Mouse (Mus musculus) CD4-positive naive resting alpha-beta T cell, adult 76 days (primary cell): ENCODE data around the gene Zc3h4. TPM values are rescaled to one million over a fixed set of nuclear protein-coding genes. Genes with fewer than 3 reads are reported as not detected.

Source experiments
- total RNA-seq: library from RNA; stranded (reverse); gene quantifications from one replicate; pipeline ENCODE4 v1.2.4, GENCODE M21; 2023

The Zc3h4 gene
- total RNA-seq = 87.5 TPM

DNA sequence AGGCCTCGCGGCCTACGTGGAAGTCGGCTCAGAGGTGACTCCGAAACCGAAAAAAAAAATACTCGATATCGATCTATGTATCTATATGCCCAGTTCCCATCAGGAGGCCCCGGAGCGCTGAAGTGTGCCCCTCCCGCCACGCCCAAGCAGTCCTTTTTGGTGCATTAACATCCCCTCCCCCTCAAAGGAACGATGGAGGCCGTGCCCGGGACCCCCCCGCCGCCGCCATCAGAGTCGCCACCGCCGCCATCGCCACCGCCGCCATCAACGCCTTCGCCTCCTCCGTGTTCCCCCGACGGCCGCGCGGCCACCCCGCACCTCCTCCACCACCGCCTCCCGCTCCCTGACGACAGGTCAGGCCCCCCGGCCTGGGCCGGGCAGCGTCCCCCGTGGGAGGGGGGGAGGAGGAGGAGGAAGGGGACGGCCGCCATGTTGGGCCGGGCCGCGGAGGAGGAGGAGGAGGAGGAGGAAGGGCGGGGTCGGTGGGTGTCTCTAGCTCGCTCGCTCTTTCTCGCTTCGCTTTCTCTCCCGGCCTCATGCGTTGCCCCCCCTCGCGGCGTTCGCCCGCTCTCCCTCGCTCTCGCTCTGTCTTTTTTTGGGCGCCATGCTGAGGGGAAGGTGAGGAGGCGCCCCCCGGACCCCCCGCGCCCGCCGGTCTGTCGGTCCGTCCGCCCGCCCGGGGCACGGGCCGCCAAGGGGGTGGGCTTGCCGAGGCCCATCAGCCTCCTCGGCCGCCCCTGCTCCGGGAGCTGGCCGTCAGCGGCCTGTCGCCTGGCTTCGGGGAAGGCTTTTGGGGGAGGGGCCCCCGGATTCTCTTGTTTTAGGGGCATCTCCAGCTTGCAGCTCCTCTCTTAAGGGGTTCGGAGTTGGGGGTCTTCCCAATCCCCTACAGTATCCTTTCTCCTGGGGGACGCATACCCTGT, at the start of gene Zc3h4:
Zc3h4 (plus strand) TSS at position 222 of the 923 bp plus-strand sequence.

DNA sequence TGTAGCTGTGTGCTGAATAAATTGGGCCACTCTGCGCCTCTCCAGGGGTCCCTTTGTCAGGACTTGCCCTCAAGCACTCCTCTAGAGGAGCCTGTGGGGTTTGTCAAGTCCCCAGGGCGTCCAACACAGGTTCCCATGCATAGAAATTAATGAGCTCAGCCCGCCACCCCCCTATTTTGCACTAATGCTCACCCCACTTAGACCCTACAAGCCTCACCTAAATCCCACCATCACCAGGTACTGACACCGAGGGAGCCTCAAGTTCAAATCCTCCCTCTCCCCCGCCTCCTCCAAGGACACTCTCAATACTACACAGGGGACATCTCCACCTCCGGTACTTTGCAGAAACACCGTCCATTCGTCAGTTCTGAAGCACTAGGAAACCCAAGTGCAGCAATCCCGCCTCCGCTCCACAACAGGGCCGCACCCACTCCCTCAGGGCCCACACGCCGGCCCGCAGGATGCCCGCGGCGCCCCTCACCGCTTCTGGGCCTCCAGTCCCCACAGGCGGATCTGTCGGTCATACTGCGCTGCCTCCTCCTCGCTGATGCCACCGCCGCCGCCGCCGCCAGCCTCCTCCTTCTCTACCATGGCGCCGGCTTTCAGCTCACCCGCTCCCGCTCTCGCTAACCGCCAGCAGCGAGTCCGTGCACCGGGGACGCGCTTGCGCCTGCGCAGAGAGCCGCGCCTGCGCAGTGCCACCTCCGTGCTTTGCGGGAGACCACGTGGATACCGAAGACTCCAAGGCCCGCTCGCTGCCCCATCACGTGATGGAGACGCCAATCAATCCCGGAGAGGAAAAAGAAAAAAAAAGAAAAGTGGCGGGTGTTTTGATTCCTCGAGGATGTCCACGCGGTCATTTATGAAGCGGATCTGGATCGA, 13.3 kb upstream of the Zc3h4 start, which contains the start of gene Sae1:
Sae1 (minus strand) TSS at position 647 of the 882 bp plus-strand sequence.

DNA sequence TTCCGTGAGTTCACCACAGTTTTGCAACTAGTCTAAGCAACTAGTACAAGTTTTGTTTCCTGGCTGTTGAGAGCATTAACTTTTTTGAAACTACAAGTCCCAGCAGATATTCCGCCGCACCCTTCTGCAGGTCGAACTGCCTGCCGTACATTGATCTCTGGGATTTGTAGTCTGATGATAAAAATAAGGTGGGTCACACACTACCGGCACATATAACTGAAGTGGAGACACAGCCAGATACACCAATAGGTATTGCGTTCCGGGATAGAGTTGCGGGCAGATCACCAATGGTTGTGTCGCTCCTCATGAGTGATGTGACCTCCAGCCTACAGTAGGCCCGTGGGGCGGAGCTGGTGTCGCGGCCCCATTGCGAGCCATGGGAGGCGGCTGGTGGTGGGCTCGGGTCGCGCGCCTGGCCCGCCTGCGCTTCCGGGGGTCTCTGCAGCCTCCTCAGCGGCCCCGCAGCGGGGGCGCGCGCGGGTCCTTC, 51.9 kb downstream of the Zc3h4 start, which contains the start of gene Tmem160:
Tmem160 (plus strand) TSS at position 193 of the 487 bp plus-strand sequence.

DNA sequence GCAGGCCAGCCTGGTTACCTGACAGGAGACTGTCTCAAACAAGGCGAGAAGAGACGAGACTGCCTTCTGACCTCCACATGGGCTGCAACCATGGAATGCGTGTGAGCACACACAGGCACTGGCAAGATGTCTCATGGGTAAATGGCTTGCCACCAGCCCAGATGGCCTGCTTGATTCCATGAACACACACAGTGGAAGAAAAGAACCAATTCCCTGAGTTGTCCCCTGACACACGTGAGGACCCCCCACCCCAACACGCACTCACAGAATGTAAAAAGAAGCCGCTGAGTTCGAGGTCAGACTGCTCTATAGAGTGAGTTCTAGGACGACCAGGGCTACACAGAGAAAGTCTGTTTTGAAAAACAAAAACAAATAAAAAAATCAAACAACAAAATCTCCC, 76.9 kb downstream of the Zc3h4 start, which contains the start of gene Npas1:
Npas1 (minus strand) TSS at position 101 of the 400 bp plus-strand sequence.

Other genes with a start within 250 kb of the Zc3h4 start
- gene Meis3, start 225.8 kb upstream of the Zc3h4 start, total RNA-seq = 45.9 TPM
- gene Dhx34, start 178.9 kb upstream of the Zc3h4 start, total RNA-seq = 20.5 TPM
- 0.21 TPM for gene C5ar2, start 156.8 kb upstream of the Zc3h4 start, total RNA-seq
- 1.1 TPM for gene C5ar1, start 141.4 kb upstream of the Zc3h4 start, total RNA-seq
- 40.5 TPM for gene Inafm1, start 127.3 kb upstream of the Zc3h4 start, total RNA-seq
- gene Ccdc9, start 114.1 kb upstream of the Zc3h4 start, total RNA-seq = 373 TPM
- gene Bbc3, start 92.5 kb upstream of the Zc3h4 start, total RNA-seq = 93.4 TPM
- 59.0 TPM for gene Sae1, start 13.1 kb upstream of the Zc3h4 start, total RNA-seq
- gene Tmem160, start 51.9 kb downstream of the Zc3h4 start, total RNA-seq = 35.0 TPM
- gene Npas1, start 76.8 kb downstream of the Zc3h4 start, total RNA-seq = not detected
- 21.1 TPM for gene Arhgap35, start 214.1 kb downstream of the Zc3h4 start, total RNA-seq